Mouse (Mus musculus): ENCODE measurements around the gene Psd.

The Psd gene

DNA sequence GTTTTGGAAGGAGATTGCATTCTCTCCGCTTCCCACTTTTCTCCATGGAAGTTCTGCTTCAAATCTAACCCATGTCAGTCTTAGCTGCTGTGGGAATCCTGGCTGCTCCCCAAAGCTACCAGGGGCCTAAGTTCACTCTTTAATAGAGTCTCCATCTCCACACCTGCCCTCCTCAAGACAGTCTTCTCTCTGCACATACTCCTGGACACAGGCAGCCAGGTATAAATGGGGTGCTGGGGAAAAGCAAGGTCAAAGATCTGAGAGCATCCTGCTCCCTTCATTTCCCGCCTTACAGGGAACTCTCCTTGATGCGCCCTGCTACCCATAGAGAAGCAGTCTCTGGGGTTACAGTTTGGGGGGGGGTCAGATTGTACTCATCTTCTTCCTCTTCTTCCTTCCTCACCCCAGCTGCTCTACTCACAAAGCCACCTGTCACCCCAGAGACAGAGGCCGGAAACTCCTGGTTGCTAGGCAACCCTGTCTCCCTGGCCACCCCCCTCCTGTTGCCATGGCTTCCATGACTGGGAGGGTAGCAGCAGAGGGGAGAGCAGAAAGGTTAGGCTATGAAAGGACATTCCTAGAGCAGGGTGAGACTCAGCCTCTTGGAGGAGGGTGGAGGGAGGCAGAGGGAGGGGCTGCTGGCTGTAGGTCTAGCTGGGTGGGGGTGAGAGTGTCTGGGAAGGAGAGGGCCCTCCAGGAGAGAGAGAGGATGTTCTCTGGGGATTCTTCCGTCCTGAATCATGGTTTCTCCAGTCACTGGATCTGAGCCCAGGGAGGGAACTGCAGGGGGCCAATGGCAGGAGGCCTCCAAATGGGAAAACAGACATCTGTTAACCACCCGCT is 5.6 kb downstream of the Psd start:
- DNase-seq (ENCODE audit: low spot score in 2 of 2): peak; percentile 65 to 73

DNA sequence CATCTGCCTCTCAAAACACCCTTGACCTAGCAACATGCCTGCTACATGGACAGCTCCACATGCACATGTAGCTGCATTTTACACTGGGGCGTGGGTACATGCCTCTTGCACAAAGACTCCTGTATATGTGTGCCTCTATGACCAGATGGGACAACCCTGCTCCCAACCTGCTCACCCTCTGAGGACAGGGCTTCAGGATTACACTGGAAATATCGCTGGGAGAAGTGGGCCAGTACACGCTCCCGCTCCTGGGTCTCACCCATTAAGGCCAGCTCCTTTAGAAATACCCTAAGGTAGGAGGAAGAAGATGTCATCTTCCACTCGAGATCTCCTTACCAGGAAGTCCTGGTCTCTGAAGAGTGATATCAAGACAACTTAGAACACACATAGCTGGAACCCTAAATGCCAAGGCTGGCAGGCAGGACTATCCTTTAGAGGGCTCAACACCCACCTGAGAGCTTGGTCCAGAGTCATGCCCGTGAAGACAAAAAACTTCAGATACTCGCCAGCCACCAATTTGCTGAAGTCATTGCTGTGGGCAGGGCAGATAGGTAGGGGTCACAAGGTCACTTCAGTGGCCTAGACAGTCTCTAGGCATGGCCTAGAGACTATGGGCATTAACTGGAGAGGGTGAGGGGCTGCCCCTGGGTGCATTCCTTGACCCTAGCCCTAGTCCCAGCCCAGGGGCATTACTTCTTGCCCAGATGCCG is 6.7 kb downstream of the Psd start:
- no peak for DNase-seq (ENCODE audit: low spot score in 2 of 2)

DNA sequence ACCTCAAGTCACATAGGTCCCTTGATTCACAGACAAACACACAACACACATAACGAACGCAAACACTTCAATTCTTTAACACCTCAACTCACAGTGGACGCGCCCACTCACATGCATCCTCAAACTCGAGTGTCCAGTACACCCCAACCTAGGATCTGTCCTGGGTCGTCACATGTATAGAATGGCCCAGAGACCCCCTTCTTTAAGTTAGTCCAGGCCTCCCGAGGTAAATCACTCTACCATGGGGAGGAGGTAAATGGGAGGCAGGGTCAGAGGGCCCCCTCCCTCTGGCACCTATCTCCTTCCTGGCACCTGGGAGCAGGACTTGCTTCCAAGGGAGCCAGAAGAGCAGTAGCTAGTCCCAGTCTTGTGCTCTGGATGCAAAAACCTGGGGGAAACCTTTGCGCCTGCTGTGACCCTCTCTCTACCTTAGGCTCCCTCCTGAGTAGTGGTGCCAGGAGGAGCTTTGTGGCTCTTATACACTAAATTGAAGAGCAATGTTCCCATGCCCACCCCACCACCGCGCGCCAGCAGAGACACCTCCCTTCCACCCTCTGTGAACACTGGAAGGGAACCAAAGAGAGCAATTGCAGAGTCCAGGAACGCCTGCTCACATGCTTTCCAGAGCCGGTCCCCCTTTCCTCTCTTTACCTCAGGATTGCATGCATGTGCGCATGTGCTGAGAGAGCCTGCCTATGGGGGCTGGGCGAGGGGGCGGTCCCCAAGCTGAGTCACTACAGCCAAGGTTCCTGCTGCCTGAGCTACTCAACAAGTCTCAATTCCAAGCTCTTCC is 8.2 kb downstream of the Psd start:
- peak in 1 of 2 experiments; percentile 15 for DNase-seq (ENCODE audit: low spot score in 2 of 2)

DNA sequence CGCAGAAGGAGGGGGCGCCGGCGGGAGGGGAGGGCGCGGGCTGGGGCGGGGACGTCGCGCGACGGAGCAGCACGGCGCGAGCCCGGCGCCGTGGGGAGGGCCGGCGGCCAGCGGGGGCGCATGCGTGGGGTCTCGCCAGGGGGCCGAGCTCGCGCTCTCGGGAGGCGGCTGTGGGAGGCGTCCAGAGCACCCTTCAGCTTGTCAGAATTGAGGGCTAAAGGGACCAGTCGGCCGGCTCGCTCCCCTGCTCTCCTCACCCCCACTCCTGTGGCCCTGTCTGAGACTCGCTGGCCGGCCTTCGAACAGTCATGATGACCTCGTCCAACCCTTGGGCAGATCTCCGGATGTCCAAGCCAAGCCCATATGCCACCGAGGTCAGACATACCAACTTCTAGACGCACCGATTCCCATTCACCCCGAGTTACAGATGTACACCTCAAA is 8.9 kb downstream of the Psd start:
- peak in 1 of 2 experiments; percentile 1 for DNase-seq (ENCODE audit: low spot score in 2 of 2)

DNA sequence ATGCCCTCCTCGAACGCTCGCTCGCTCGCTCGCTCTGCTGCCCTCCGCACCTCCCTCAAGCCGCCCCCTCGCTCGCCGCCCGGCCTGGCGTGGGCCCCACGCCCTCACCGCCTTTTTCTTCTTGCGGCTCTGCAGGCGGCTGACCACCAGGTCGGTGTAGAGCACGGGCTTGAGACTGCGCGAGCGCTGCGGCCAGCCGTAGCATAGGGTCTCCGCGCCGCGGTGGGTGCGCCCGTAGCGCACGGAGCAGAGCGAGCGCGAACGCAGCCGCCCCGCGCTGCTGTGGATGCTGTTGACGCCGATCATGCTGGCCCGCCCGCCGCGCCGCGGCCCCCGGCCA is 9.4 kb downstream of the Psd start:
- DNase-seq (ENCODE audit: low spot score in 2 of 2): peak in 1 of 2 experiments; percentile 0

DNA sequence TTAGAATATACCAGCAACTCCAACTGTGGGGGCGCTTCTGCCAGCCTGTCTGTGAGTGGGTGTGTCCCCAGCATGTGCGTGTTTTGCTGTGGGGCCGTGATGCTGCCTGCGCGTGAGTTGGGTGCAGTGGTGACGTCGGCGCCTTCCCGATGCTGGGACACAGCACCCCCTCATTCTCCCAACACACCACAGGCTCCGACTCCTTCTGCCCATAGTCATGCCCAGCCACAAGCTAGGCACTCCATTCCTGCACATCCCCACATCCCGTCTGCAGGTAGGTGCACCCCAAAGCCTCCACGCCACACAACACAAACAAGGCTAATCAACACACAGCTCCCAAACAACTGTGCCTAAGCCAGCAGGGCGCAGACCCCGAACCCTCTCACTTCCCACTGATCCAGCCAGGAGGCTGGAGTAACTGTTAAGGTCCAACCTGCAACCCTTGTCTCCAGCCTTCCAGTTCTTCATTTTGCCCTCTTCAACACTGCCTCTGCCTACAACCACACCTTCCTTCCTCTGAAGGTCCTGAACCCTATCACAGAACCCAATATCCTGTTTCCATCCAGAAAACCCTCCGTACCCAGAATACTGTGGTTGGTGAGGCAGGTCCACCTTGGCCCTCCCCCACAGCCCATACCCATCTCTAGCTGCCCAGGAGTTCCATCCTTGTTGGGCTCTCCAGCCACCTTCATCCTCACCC is 10.0 kb downstream of the Psd start:
- DNase-seq (ENCODE audit: low spot score in 2 of 2): peak; percentile 1

DNA sequence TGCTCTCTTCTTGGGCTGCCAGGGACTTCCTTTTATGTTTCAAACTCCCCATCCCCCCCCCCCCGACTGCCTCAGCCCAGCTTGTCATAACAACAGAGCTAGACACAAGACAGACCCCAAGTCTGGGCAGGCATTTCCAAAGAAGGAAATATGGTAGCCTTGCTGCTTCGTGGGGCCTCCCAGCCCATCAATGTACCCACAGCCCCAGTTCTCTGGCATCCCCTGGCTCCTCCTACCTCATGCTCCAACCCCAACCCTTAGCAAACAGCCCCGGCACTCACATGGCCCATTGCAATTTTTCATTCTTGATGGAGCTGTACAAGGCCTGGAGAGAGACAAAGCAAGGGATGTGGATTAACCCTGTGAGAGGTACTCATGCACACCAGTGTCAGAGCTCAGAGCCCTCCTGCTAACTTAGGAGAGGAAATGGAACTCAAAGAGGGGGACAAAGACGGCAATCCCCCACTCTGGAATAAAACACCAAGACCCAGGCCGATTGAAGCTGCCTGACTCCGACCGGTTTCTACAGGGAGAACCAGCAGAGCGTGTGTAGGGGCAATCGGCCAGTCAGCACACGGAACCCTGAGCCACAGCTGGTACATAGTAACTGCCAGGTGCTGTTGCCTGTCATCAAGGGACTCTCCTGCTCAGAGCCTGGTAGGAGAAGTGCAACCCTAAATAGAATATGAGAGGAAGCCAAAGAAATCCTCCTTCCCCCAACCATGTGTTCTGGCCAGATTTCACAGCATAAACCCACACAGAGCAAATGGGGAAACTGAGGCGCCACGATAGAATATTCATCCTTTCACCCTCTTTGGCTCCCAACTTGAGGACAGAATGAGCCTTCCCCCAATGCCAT is 11.0 kb downstream of the Psd start:
- peak in 1 of 2 experiments; percentile 2 for DNase-seq (ENCODE audit: low spot score in 2 of 2)

DNA sequence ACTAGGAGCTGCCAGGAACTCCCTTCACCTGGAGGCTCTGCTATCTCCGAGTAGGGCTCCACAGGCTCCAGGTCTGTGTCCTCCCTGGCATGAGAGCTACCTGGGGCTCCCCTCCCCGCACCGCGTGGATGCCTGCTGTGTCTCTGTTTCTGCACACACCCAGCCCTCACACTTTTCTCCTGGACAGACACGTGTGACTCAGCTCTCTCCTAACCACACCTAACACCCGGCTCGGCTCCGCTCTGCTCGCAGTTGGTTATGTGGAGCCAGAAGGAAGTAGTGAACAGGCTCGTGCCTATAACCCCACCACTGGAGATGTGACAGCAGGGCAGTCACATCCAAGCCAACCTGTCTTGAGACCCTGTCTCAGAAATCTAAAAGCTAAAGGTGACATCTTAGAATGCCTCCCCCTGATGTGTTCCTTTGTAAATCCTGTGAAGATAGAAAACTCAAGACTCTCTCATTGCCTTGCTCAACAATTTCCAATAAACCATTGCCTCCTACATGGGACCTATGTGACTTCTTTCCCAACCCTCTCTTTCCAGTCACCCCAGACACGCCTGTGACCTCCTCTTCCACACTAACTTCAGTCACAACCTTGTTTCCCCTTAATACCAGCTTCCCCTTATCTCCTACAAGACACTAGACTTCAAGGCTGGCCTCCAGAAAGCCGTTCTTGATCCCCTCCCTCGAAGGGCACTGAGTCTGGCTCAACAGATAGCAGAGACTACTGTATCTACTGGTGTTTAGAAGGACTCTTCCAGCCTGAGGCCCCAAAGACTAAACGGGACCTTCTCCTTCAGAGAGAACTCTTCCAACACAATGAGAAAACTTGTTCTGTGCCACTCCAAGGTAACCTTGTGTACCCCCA is 11.8 kb downstream of the Psd start:
- peak in 1 of 2 experiments; percentile 66 for DNase-seq (ENCODE audit: low spot score in 2 of 2)

DNA sequence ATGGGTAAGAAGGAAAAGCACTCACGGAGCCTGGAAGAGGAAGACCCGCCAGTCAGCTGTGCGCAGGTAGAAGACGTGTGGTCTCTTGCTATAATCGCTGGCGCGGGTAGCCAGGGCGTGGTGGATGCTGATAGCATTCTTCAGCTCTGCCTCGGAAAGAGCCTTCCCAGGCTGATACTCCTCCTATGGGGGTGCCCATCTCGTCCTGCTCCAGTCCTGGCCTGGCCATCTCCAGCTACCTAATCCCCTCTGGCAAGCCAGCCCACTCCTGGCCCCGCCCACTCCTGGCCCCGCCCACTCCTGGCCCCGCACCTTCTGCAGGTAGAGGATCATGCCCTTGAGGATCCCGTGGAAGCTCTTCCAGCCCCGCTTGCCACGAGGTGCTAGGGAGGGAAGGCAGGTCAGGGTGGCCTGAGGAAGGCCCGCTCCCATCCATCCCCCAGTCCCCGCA is 12.8 kb downstream of the Psd start:
- DNase-seq (ENCODE audit: low spot score in 2 of 2): peak in 1 of 2 experiments; percentile 48

DNA sequence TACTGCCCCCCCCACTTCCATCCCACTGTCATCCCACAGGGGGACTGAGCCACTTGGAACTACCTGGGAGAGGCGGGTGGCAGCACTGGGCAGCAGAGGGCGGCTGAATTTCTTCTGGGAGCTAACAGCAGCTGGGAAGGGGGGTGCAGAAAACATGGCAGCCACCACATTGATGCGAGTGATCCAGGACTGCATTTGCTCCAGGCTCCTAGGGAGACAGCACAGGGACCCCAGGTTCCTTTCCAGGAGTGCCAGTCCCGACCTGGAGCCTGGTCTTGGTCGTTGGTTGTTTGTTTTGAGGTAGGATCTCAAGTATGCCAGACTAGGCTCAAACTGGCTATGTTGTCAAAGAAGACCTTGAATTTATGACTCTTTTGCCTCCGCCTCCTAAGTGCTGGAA is 13.4 kb downstream of the Psd start:
- DNase-seq (ENCODE audit: low spot score in 2 of 2): peak in 1 of 2 experiments; percentile 4

DNA sequence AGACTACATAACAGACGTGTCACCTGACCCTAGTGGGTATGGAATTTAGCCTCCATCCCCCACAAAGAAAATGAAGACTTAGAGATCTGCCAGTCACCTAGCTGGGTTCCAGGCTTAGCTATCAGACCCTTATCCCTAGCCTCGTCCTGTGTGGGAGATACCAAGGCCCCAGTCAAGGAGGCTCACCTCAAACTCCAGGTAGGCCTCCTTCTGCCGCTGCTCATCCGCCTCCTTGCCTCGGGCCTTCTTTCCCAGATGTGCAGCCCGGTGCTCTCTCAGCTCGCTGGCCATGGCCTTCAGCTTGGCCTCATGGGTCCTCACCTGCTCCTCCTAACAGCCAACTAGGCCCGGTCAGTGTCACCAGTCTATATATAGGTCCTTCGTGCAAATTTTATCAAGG is 13.8 kb downstream of the Psd start:
- no peak for DNase-seq (ENCODE audit: low spot score in 2 of 2)

DNA sequence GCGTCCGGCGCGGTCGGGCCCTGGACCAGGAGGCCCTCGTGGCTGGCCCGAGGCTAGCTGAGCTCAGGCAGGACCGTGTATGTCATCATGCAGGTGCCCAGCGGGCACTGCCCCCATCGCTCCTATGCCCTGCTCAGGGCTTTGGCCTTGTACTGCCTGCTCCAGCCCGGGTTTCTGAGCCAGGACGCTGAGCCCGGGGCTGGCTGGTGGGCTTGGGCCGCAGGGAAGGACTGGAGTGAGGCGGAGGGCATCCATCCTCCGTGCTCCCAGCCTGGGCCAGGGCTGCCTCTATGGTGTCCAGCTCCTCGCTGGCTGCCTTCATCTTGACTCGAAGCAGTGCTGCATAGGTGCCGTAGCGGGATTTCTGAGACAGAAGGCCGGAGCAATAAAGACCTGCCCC is 14.4 kb downstream of the Psd start:
- no peak for DNase-seq (ENCODE audit: low spot score in 2 of 2)

DNA sequence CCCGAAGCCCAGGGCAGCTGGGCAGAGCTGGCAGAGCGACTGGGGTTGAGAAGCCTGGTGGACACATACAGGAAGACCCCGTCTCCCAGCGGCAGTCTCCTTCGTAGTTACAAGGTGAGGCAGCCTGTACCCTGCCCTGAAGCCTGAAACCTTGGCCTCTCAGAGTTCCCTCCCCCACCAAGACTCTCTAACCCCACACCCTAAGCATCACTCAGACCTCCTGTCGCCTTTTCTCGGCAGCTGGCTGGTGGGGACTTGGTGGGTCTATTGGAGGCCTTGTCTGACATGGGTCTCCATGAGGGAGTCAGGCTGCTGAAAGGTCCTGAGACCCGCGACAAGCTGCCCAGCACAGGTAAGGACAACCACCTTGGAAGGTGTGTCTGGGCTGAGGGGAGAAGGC is 15.6 kb downstream of the Psd start:
- DNase-seq (ENCODE audit: low spot score in 2 of 2): no peak

DNA sequence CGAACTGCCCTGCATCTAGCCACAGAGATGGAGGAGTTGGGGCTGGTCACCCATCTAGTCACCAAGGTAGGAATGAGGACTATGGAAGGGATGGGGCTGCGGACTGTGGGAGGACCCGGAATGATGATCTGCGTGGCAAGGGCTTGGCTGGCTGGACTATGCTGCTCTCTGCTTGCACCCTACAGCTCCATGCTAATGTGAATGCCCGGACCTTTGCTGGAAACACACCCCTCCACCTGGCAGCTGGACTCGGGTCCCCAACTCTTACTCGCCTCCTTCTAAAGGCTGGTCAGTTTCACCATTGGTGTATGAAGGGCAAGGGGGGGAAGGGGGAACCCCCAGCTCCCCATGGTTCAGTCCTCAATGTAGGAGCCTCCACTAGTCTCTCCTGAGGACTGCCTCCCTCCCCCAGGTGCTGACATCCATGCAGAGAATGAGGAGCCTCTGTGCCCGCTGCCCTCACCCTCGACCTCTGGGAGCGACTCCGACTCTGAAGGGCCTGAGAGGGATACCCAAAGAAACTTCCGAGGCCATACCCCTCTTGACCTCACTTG is 16.6 kb downstream of the Psd start:
- DNase-seq (ENCODE audit: low spot score in 2 of 2): no peak

DNA sequence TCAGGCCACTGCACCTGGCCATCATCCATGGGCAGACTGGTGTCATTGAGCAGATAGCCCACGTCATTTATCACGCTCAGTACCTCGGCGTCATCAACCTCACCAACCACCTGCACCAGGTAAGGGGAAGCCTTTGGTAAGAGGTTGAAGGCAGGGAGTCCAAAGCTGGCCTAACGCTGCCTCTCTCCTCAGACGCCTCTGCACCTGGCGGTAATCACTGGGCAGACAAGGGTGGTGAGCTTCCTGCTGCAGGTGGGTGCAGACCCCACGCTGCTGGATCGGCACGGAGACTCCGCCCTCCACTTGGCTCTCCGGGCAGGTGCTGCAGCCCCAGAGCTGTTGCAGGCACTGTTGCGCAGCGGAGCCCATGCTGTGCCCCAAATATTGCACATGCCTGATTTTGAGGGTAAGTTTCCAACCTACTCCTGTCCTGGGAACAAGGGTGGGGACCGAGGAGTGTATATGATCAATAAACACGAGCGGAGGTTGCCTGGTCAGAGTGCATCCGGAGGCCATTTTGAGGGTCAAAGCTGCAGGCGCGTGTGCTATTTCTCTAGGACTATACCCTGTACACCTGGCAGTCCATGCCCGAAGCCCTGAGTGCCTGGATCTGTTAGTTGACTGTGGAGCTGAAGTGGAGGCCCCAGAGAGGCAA is 17.2 kb downstream of the Psd start:
- no peak for DNase-seq (ENCODE audit: low spot score in 2 of 2)

DNA sequence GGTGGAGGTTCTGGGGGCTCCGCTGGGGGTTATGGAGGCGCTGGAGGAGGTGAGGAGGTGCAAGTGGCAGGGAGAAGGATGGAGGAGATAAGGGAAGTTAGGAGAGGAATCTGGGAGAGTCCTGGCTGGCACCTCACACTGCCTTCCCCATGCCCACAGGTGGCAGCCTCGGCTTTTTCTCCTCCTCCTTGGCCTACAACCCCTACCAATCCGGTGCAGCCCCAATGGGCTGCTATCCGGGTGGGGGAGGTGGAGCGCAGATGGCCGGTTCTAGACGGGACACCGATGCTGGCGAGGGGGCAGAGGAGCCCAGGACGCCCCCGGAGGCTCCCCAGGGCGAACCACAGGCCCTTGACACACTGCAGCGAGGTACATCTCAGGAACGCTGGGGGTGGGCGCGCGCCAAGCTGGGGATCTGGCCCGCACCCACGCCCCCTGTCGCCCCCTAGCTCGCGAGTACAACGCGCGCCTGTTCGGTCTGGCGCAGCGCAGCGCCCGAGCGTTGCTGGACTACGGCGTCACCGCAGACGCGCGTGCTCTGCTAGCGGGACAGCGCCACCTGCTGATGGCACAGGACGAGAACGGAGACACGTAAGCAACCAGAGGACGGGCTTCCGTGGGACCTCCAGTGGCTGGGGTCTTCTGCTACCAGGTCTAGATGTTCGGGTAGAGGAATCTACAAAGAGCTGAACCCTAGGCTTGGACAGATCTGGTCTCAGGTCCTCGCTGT is 18.1 kb downstream of the Psd start:
- DNase-seq (ENCODE audit: low spot score in 2 of 2): peak; percentile 77 to 78

DNA sequence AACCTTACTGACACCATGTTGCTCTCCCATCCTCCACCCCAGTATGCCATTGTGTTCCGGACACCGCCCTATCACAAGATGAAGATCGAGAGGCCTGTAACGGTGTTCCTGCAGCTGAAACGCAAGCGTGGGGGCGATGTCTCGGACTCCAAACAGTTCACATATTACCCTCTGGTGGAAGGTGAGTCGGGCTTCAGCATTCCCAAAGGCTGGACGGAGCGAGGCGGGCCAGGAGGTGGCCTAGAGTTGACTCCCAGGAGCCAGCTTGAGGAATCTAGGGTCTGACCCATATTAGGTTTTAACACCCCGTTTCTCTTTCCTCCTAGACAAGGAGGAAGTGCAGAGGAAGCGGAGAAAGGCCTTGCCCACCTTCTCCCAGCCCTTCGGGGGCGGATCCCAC is 18.7 kb downstream of the Psd start:
- DNase-seq (ENCODE audit: low spot score in 2 of 2): no peak

DNA sequence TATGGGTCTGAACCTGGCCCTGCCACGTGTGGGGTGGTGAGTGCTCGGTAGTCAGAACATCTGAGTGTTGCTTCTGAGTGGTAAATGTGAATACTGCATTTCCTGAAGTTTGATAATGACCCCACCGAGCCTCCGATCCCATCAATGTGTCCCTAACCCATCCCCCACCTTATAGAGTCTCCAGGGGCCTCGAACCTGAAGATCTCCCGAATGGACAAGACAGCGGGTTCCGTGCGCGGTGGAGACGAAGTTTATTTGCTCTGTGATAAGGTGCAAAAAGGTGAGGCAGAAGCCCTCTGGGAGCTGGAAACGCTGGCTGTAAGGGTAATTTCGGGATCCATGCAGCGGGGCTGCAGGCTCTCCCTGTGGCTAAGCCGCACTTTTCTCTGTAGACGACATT is 19.2 kb downstream of the Psd start:
- DNase-seq (ENCODE audit: low spot score in 2 of 2): no peak

Measured in spleen, postnatal 36 days (tissue).